Mouse (Mus musculus) lung, postnatal 10 days (tissue): Measurements from ENCODE around the gene Mob3c.

Experiments used
- DNase-seq: peaks from one replicate; pipeline ENCODE4 v3.0.0; 2021

The Mob3c gene

DNA sequence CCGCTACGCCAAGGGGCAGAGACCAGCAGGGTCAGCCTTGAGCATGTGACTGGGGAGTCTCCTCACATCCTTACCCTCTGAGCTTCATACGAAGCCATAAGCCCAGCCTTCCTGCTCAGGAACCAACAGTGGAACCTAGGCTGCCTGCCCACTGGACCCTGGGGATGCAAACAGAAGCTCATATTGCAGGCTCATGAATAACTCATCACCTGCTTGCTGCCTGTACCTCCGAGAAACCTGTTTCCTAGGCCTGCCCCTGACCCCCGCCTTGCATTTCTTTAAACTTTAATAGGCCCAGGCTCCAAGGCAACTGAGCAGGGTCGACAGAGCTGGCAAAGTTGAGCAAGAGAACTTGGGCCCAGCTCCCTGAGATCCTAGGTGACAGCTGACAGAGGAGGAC lies 56.1 kb downstream of the Mob3c start, which contains the start of gene Kncn:
Gene Kncn, plus strand, starts transcription at position 379 of the 400 bp plus-strand sequence.
- DNase-seq = no peak
